Comparison of ENCODE assay signal across 20 mouse cellular contexts in the genomic region with DNA sequence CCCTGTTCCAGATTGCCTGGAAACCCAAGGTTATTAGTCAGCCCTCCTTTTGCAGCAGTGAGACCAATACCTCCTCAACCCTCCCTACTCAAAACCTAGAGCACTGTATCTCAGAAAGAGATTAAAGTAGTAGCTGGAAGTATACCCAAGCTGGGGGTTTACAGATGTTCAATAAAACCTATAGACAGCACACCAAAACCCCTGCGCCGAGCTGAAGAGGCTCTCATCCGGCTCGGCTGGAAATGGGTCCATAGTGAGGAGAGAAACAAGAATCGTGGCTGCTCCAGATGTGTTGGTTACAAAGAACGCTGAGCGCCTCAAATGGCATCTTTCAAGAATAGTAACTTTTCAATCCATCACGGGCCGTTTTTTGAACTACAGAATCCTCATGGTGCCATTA.
DNase-seq lines count a peak whose midpoint lies in the region; ATAC-seq and TF ChIP-seq lines count a peak whose summit lies in the region.
"Had no signal": no experiment of that assay in that cellular context is flagged by ENCODE, and none has a peak within 500 bp of the region (broad histone marks: within the 10 kb centered on the region; RNA-seq: fewer than 3 reads in every experiment).

No protein-coding gene starts in this region.

- H3K27ac ChIP-seq in embryonic facial prominence, embryonic 13.5 days: 0 out of 2 replicates have a peak overlapping the region, but pooled peaks have one; percentile 12
- H3K27ac ChIP-seq in embryonic facial prominence, embryonic 10.5 days (replicated peaks): no peak overlapping the region
- no peak overlapping the region for H3K27ac ChIP-seq in limb, embryonic 13.5 days
- no peak overlapping the region for H3K27ac ChIP-seq in limb, embryonic 10.5 days
- no peak overlapping the region for H3K27ac ChIP-seq in limb, embryonic 14.5 days (replicated peaks; ENCODE audit: low read depth, low read length)
- H3K27ac ChIP-seq in midbrain, embryonic 14.5 days (replicated peaks; ENCODE audit: low read depth, low read length): no peak overlapping the region
- H3K27ac ChIP-seq: heart, embryonic 10.5 days; hindbrain, embryonic 13.5 days; hindbrain, postnatal 0 days had no signal

- H3K4me3 ChIP-seq in embryonic facial prominence, embryonic 13.5 days: no peak overlapping the region
- no peak overlapping the region for H3K4me3 ChIP-seq in embryonic facial prominence, embryonic 10.5 days
- no peak overlapping the region for H3K4me3 ChIP-seq in limb, embryonic 13.5 days
- no peak overlapping the region for H3K4me3 ChIP-seq in limb, embryonic 10.5 days
- no peak overlapping the region for H3K4me3 ChIP-seq in limb, embryonic 14.5 days (replicated peaks; ENCODE audit: low read length)
- no peak overlapping the region for H3K4me3 ChIP-seq in midbrain, embryonic 14.5 days (replicated peaks; ENCODE audit: low read depth, low read length)
- H3K4me3 ChIP-seq: heart, embryonic 10.5 days; hindbrain, embryonic 13.5 days had no signal

- no peaks in the 10 kb centered on the region for H3K36me3 ChIP-seq in embryonic facial prominence, embryonic 13.5 days
- no peaks in the 10 kb centered on the region for H3K36me3 ChIP-seq in embryonic facial prominence, embryonic 10.5 days (replicated peaks)
- no peaks in the 10 kb centered on the region for H3K36me3 ChIP-seq in limb, embryonic 13.5 days
- H3K36me3 ChIP-seq in limb, embryonic 10.5 days: no peaks in the 10 kb centered on the region
- H3K36me3 ChIP-seq in limb, embryonic 14.5 days (ENCODE audit: control insufficient read depth, insufficient read depth, low read length): no peaks in the 10 kb centered on the region
- H3K36me3 ChIP-seq in midbrain, embryonic 14.5 days (ENCODE audit: control insufficient read depth, insufficient read depth, low read length): no peaks in the 10 kb centered on the region
- H3K36me3 ChIP-seq: G1E; heart, embryonic 10.5 days; hindbrain, embryonic 13.5 days had no signal

- no peaks in the 10 kb centered on the region for H3K27me3 ChIP-seq in embryonic facial prominence, embryonic 13.5 days
- H3K27me3 ChIP-seq in embryonic facial prominence, embryonic 10.5 days (replicated peaks; ENCODE audit: low read depth, poor library complexity, severe bottlenecking): no peaks in the 10 kb centered on the region
- no peaks in the 10 kb centered on the region for H3K27me3 ChIP-seq in limb, embryonic 13.5 days
- H3K27me3 ChIP-seq in limb, embryonic 10.5 days (ENCODE audit: low read depth, poor library complexity, severe bottlenecking): no peaks in the 10 kb centered on the region
- no peaks in the 10 kb centered on the region for H3K27me3 ChIP-seq in limb, embryonic 14.5 days (ENCODE audit: control insufficient read depth, insufficient read depth, low read length)
- H3K27me3 ChIP-seq in midbrain, embryonic 14.5 days (ENCODE audit: control insufficient read depth, insufficient read depth, low read length): no peaks in the 10 kb centered on the region
- H3K27me3 ChIP-seq: hindbrain, embryonic 13.5 days had no signal

- no peak for ATAC-seq in embryonic facial prominence, embryonic 13.5 days (ENCODE audit: insufficient number of reproducible peaks, insufficient read depth, low FRiP score, low TSS enrichment, low read depth)
- peak; percentile 27; the same call in 1 of the 2 replicates for ATAC-seq in frontal cortex, adult (ENCODE audit: low TSS enrichment)
- ATAC-seq in limb, embryonic 13.5 days (ENCODE audit: low FRiP score, low read depth): peak; percentile 16; the same call in 1 of the 2 replicates
- 0 out of 2 replicates have a peak, but pooled peaks have one; percentile 20 for ATAC-seq in limb, embryonic 14.5 days (ENCODE audit: low FRiP score, low read depth)
- ATAC-seq in midbrain, embryonic 14.5 days (ENCODE audit: low FRiP score, low TSS enrichment): no peak
- ATAC-seq: CD4-positive, CD25-positive, alpha-beta regulatory T cell, adult 4 months had no signal

- H3K4me1 ChIP-seq in embryonic facial prominence, embryonic 13.5 days: no peaks in the 10 kb centered on the region
- H3K4me1 ChIP-seq in embryonic facial prominence, embryonic 10.5 days: no peaks in the 10 kb centered on the region
- H3K4me1 ChIP-seq in limb, embryonic 13.5 days: no peaks in the 10 kb centered on the region
- no peaks in the 10 kb centered on the region for H3K4me1 ChIP-seq in limb, embryonic 10.5 days
- H3K4me1 ChIP-seq in limb, embryonic 14.5 days (ENCODE audit: control insufficient read depth, insufficient read depth, low read length): no peaks in the 10 kb centered on the region
- no peaks in the 10 kb centered on the region for H3K4me1 ChIP-seq in midbrain, embryonic 14.5 days (ENCODE audit: control insufficient read depth, insufficient read depth, low read length)
- H3K4me1 ChIP-seq: heart, embryonic 10.5 days; hindbrain, embryonic 13.5 days had no signal

- H3K4me2 ChIP-seq in embryonic facial prominence, embryonic 13.5 days: peak overlapping the region; percentile 5; the same call in 1 of the 2 replicates
- 0 out of 2 replicates have a peak overlapping the region, but pooled peaks have one; percentile 23 for H3K4me2 ChIP-seq in limb, embryonic 13.5 days (replicated peaks)
- peak overlapping the region; percentile 15; the same call in 1 of the 2 replicates for H3K4me2 ChIP-seq in limb, embryonic 14.5 days (replicated peaks; ENCODE audit: low read depth, low read length, severe bottlenecking)
- H3K4me2 ChIP-seq in midbrain, embryonic 14.5 days (ENCODE audit: low read length): no peak overlapping the region
- H3K4me2 ChIP-seq: hindbrain, embryonic 13.5 days had no signal

- no peak for TF ChIP-seq POLR2A in limb, embryonic 14.5 days (IDR thresholded peaks at IDR 0.05; ENCODE audit: borderline replicate concordance, extremely low read depth, insufficient read depth, insufficient read length)

- no peaks in the 10 kb centered on the region for H3K9me3 ChIP-seq in embryonic facial prominence, embryonic 13.5 days
- no peaks in the 10 kb centered on the region for H3K9me3 ChIP-seq in embryonic facial prominence, embryonic 10.5 days
- no peaks in the 10 kb centered on the region for H3K9me3 ChIP-seq in limb, embryonic 13.5 days
- H3K9me3 ChIP-seq in limb, embryonic 10.5 days (replicated peaks): no peaks in the 10 kb centered on the region
- H3K9me3 ChIP-seq in limb, embryonic 14.5 days (ENCODE audit: control insufficient read depth, low read length): no peaks in the 10 kb centered on the region
- no peaks in the 10 kb centered on the region for H3K9me3 ChIP-seq in midbrain, embryonic 14.5 days (ENCODE audit: control insufficient read depth, low read length)
- H3K9me3 ChIP-seq: heart, embryonic 10.5 days; hindbrain, embryonic 13.5 days had no signal

- DNase-seq in embryonic facial prominence, embryonic 10.5 days (ENCODE audit: low spot score): no peak
- DNase-seq in frontal cortex, postnatal 10 days (ENCODE audit: low spot score in 2 of 2): no peak
- no peak for DNase-seq in limb, embryonic 10.5 days (ENCODE audit: low spot score)
- DNase-seq in limb, embryonic 14.5 days (ENCODE audit: low spot score): no peak
- DNase-seq in midbrain, embryonic 14.5 days: no peak
- DNase-seq: adrenal gland, adult 8-10 months; adrenal gland, postnatal 36 days; B cell, adult 2 months; gastrocnemius, postnatal 36 days; heart, adult 18-20 months; heart, postnatal 10 days; kidney, adult 11 months had no signal

- WGBS in embryonic facial prominence, embryonic 13.5 days: 76% methylated on average over 9 of the region's 9 CpGs
- 94% methylated on average over 9 of the region's 9 CpGs for WGBS in embryonic facial prominence, embryonic 10.5 days
- WGBS in limb, embryonic 13.5 days: 76% methylated on average over 9 of the region's 9 CpGs
- 94% methylated on average over 9 of the region's 9 CpGs for WGBS in limb, embryonic 10.5 days
- WGBS in limb, embryonic 14.5 days: 68% methylated on average over 9 of the region's 9 CpGs
- WGBS in midbrain, embryonic 14.5 days: 95% methylated on average over 9 of the region's 9 CpGs

- H3K9ac ChIP-seq in embryonic facial prominence, embryonic 13.5 days: no peak overlapping the region
- no peak overlapping the region for H3K9ac ChIP-seq in limb, embryonic 13.5 days
- no peak overlapping the region for H3K9ac ChIP-seq in limb, embryonic 14.5 days (ENCODE audit: low read depth, low read length, severe bottlenecking)
- no peak overlapping the region for H3K9ac ChIP-seq in midbrain, embryonic 14.5 days (replicated peaks; ENCODE audit: low read length)
- H3K9ac ChIP-seq: hindbrain, embryonic 13.5 days had no signal

Comparison
In these comparisons a context has a peak if more than half of its experiments do, and no peak if none do; other contexts are left out.
1. ATAC-seq: peak in frontal cortex, adult (single experiment), limb, embryonic 13.5 days (single experiment) and limb, embryonic 14.5 days (single experiment); none in embryonic facial prominence, embryonic 13.5 days (single experiment) and midbrain, embryonic 14.5 days (single experiment).